Mouse (Mus musculus): ENCODE data around the gene Nol6.

- no peak for TF ChIP-seq CTCF (IDR thresholded peaks at IDR 0.05; ENCODE audit: control insufficient read depth, insufficient read depth, insufficient replicate concordance, low read depth, low read length)
- 0 out of 2 replicates have a peak, but pooled peaks have one; percentile 27 for TF ChIP-seq POLR2A (IDR thresholded peaks at IDR 0.05; ENCODE audit: control insufficient read depth, low read depth, low read length)
Observed at GRCm38 (mm10) chr4:41136454-41136805, 12.2 kb upstream of the Nol6 start.

Data from testis, adult 2 months (tissue).